Mouse (Mus musculus): ENCODE measurements around the gene Car4. TPM values are rescaled to one million over a fixed set of nuclear protein-coding genes. Genes with fewer than 3 reads are reported as not detected.

Car4 gene
- 0.21 and 0.45 TPM in 2 replicates for polyA plus RNA-seq (2015; fragmentation: Nextera tagmentation; extraction: Ambion mirVana)

DNA sequence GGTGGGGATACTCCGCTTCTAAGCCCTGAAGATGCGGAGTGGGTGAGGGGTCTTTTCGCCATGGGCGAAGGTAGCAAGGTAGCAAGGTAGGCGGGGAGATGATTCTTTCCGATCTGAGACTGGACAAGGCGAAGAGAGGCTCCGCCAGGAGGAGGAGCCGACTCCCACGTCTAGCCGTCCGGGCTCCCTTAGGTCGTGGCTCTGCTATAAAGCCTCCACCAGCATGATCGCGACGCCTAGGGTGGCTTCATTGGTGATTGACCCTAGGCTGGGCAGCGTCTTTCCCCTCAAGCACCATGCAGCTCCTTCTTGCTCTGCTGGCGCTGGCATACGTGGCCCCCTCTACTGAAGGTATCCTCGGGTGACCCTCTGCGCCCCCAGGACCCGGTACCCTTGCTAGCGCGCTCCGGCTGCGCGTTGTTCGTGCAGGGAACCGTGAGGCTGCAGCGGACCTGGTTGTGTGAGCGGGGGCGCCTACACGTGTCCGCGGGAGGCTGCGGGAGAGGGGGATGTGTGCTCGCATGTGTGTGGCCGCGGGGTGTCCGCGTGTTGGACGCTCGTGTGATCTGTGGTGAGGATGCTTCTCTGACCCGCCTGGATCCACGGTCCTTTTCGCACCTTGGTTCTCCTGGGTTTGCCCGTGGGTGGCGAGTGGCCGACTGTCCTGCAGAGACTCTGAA is at the start of gene Car4:
Car4 (plus strand) TSS at position 196 of the 680 bp plus-strand sequence.
- H3K27ac ChIP-seq: no peak within 1 kb of the TSS
- no peak for ATAC-seq
- no peak within 1 kb of the TSS for H3K9ac ChIP-seq

GRCm38 (mm10) chr11:84908480-84908879 is 49.1 kb upstream of the Car4 start:
- H3K9me3 ChIP-seq: no peaks in the 10 kb centered on the region
- no peaks in the 10 kb centered on the region for H3K4me1 ChIP-seq (replicated peaks)
- H3K9ac ChIP-seq: no peak overlapping the region
- no peak overlapping the region for H3K27ac ChIP-seq
- no peak overlapping the region for H3K4me3 ChIP-seq (replicated peaks)
- 90% methylated on average over 6 of the region's 6 CpGs for WGBS
- no peak for ATAC-seq
- H3K27me3 ChIP-seq (replicated peaks): no peaks in the 10 kb centered on the region
- no peak overlapping the region for H3K4me2 ChIP-seq (replicated peaks)
- peaks cover 34% of the 10 kb centered on the region for H3K36me3 ChIP-seq

More for the DNA sequence above, at the start of gene Car4:
- Histone ChIP-seq H3K27me3 (replicated peaks) (peaks cover 41% of the 10 kb centered on the region), H3K36me3 (no peaks in the 10 kb centered on the region), H3K4me3 (replicated peaks) (peak within 1 kb of the TSS; percentile 23), H3K9me3 (no peaks in the 10 kb centered on the region), H3K4me2 (replicated peaks) (peak within 1 kb of the TSS; percentile 55), H3K4me1 (replicated peaks) (peaks cover 20% of the 10 kb centered on the region)
- WGBS: under 1% methylated on average over 49 of the region's 49 CpGs

DNA sequence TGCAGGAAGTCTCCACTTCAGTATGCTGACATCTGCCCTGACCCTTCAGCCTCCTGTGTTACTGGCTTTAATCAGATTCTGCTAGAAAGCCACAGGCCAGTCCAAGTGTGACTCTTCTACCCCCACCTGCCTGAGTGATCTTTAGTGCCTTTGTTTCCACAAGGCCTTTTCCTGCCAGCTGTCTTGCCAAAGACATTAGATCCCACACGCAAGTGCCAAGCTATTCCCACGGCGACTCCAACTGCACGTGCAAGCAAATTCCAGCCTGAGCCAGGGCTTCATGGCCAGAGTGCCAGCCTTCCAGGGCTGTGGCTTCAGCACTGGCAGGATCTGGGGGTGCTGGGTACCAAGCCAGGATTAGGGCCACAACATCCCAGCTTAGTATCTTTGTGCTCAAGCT is 47.2 kb upstream of the Car4 start:
- Histone ChIP-seq H3K9ac (no peak overlapping the region), H3K4me1 (replicated peaks) (no peaks in the 10 kb centered on the region), H3K4me3 (replicated peaks) (no peak overlapping the region), H3K27ac (no peak overlapping the region), H3K4me2 (replicated peaks) (no peak overlapping the region), H3K9me3 (no peaks in the 10 kb centered on the region), H3K27me3 (replicated peaks) (no peaks in the 10 kb centered on the region), H3K36me3 (peaks cover 34% of the 10 kb centered on the region)
- no peak for ATAC-seq
- WGBS: 80% methylated on average over 4 of the region's 4 CpGs

GRCm38 (mm10) chr11:84914673-84915072 is 42.9 kb upstream of the Car4 start:
- no peak for ATAC-seq
- Histone ChIP-seq H3K36me3 (peaks cover 18% of the 10 kb centered on the region), H3K9me3 (no peaks in the 10 kb centered on the region), H3K27me3 (replicated peaks) (no peaks in the 10 kb centered on the region), H3K4me3 (replicated peaks) (no peak overlapping the region), H3K9ac (no peak overlapping the region), H3K4me1 (replicated peaks) (0 out of 2 replicates have a peak, but pooled peaks cover 4% of the 10 kb centered on the region), H3K4me2 (replicated peaks) (no peak overlapping the region), H3K27ac (no peak overlapping the region)
- 87% methylated on average over 5 of the region's 5 CpGs for WGBS

GRCm38 (mm10) chr11:84916053-84916702 is 41.4 kb upstream of the Car4 start, which contains the start of gene Znhit3:
TSS of gene Znhit3 (minus strand) at chr11:84916366.
- Histone ChIP-seq H3K4me2 (replicated peaks) (peak within 1 kb of the TSS; percentile 62), H3K4me3 (replicated peaks) (peak within 1 kb of the TSS; percentile 87), H3K9ac (peak within 1 kb of the TSS; percentile 79), H3K27me3 (replicated peaks) (no peaks in the 10 kb centered on the region), H3K27ac (0 out of 2 replicates have a peak within 1 kb of the TSS, but pooled peaks have one; percentile 45), H3K36me3 (peaks cover 9% of the 10 kb centered on the region; the same call in 1 of the 2 replicates), H3K4me1 (replicated peaks) (0 out of 2 replicates have a peak, but pooled peaks cover 4% of the 10 kb centered on the region), H3K9me3 (no peaks in the 10 kb centered on the region)
- peak; percentile 93 for ATAC-seq
- WGBS: 3% methylated on average over 34 of the region's 34 CpGs

- 0 out of 2 replicates have a peak, but pooled peaks cover 4% of the 10 kb centered on the region for H3K4me1 ChIP-seq (replicated peaks)
- no peaks in the 10 kb centered on the region for H3K27me3 ChIP-seq (replicated peaks)
- no peak for ATAC-seq
- peaks cover 4% of the 10 kb centered on the region; the same call in 1 of the 2 replicates for H3K36me3 ChIP-seq
- H3K27ac ChIP-seq: no peak overlapping the region
- WGBS: 61% methylated on average over 7 of the region's 7 CpGs
- no peaks in the 10 kb centered on the region for H3K9me3 ChIP-seq
- H3K9ac ChIP-seq: no peak overlapping the region
- peak overlapping the region; percentile 87 for H3K4me3 ChIP-seq (replicated peaks)
- peak overlapping the region; percentile 62 for H3K4me2 ChIP-seq (replicated peaks)
Observed at GRCm38 (mm10) chr11:84916703-84917300, 40.8 kb upstream of the Car4 start.

GRCm38 (mm10) chr11:84918425-84918824 is 39.2 kb upstream of the Car4 start:
- Histone ChIP-seq H3K4me1 (replicated peaks) (0 out of 2 replicates have a peak, but pooled peaks cover 4% of the 10 kb centered on the region), H3K36me3 (peaks cover 1% of the 10 kb centered on the region; the same call in 1 of the 2 replicates), H3K27me3 (replicated peaks) (no peaks in the 10 kb centered on the region), H3K27ac (no peak overlapping the region), H3K4me3 (replicated peaks) (no peak overlapping the region), H3K9me3 (no peaks in the 10 kb centered on the region), H3K4me2 (replicated peaks) (peak overlapping the region; percentile 38; the same call in 1 of the 2 replicates), H3K9ac (no peak overlapping the region)
- peak; percentile 83 for ATAC-seq
- WGBS: 4% methylated on average over 16 of the region's 16 CpGs

DNA sequence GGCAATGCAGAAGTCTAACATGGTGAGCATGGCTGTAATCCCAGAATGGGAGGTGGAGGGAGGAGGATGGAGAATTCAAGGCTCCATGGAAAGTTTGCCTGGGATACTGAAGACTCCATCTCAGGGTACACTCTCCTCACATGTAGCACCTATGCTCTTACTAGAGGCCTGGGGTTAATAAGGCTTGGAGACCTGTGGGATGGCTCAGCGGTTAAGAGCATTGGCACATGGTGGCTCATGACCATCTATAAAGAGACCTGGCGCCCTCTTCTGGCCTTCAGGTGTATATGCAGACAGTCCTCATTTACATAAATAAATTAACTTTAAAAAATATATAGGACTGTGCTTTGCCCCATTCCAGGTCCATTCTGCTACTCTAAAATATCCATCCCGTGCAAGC is 38.3 kb upstream of the Car4 start:
- Histone ChIP-seq H3K27ac (no peak overlapping the region), H3K27me3 (replicated peaks) (no peaks in the 10 kb centered on the region), H3K9me3 (no peaks in the 10 kb centered on the region), H3K4me1 (replicated peaks) (0 out of 2 replicates have a peak, but pooled peaks cover 4% of the 10 kb centered on the region), H3K36me3 (no peaks in the 10 kb centered on the region), H3K4me2 (replicated peaks) (no peak overlapping the region), H3K9ac (no peak overlapping the region), H3K4me3 (replicated peaks) (no peak overlapping the region)
- ATAC-seq: no peak
- WGBS: 43% methylated on average over 3 of the region's 3 CpGs

DNA sequence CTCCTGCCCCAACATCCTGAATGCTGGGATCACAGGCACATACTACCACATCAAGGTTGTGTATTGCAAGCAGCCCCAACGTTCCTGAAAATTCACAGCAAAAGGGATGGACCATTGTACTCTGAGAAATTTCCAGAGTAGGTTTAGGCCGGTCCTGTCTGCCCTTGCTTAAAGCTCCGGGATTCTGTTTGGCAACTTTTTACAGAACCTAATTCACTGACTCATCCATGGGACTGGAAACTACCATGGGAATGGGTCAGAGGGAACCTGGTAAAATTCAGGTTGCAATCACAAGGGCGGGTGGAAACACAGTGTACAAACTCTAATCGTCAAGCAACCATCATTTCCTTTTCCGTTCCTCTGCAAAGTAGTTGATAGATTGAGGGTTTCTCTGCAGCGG is 37.6 kb upstream of the Car4 start:
- H3K4me1 ChIP-seq (replicated peaks): 0 out of 2 replicates have a peak, but pooled peaks cover 4% of the 10 kb centered on the region
- H3K4me2 ChIP-seq (replicated peaks): no peak overlapping the region
- 69% methylated on average over 7 of the region's 7 CpGs for whole genome bisulfite sequencing
- ATAC-seq: no peak
- no peak overlapping the region for H3K27ac ChIP-seq
- no peaks in the 10 kb centered on the region for H3K27me3 ChIP-seq (replicated peaks)
- no peak overlapping the region for H3K9ac ChIP-seq
- no peak overlapping the region for H3K4me3 ChIP-seq (replicated peaks)
- no peaks in the 10 kb centered on the region for H3K9me3 ChIP-seq
- no peaks in the 10 kb centered on the region for H3K36me3 ChIP-seq

GRCm38 (mm10) chr11:84920981-84921380 is 36.6 kb upstream of the Car4 start:
- Histone ChIP-seq H3K27me3 (replicated peaks) (no peaks in the 10 kb centered on the region), H3K9me3 (no peaks in the 10 kb centered on the region), H3K4me1 (replicated peaks) (0 out of 2 replicates have a peak, but pooled peaks cover 4% of the 10 kb centered on the region), H3K9ac (no peak overlapping the region), H3K4me3 (replicated peaks) (no peak overlapping the region), H3K36me3 (no peaks in the 10 kb centered on the region), H3K27ac (no peak overlapping the region), H3K4me2 (replicated peaks) (no peak overlapping the region)
- 85% methylated on average over 8 of the region's 8 CpGs for WGBS
- no peak for ATAC-seq

- WGBS: 14% methylated on average over 6 of the region's 6 CpGs
- no peak overlapping the region for H3K4me3 ChIP-seq (replicated peaks)
- ATAC-seq: no peak
- no peaks in the 10 kb centered on the region for H3K4me1 ChIP-seq (replicated peaks)
- H3K9ac ChIP-seq: no peak overlapping the region
- H3K9me3 ChIP-seq: no peaks in the 10 kb centered on the region
- H3K4me2 ChIP-seq (replicated peaks): no peak overlapping the region
- no peak overlapping the region for H3K27ac ChIP-seq
- no peaks in the 10 kb centered on the region for H3K27me3 ChIP-seq (replicated peaks)
- H3K36me3 ChIP-seq: no peaks in the 10 kb centered on the region
Observed at GRCm38 (mm10) chr11:84932261-84932660, 25.3 kb upstream of the Car4 start.

GRCm38 (mm10) chr11:84939508-84940053 is 18.0 kb upstream of the Car4 start:
- no peak overlapping the region for H3K4me3 ChIP-seq (replicated peaks)

More at GRCm38 (mm10) chr11:84939508-84940053, 18.0 kb upstream of the Car4 start:
- H3K9ac ChIP-seq: no peak overlapping the region
- no peaks in the 10 kb centered on the region for H3K36me3 ChIP-seq
- 59% methylated on average over 8 of the region's 8 CpGs for WGBS
- no peaks in the 10 kb centered on the region for H3K9me3 ChIP-seq
- peaks cover 2% of the 10 kb centered on the region; the same call in 1 of the 2 replicates for H3K27me3 ChIP-seq (replicated peaks)
- H3K4me2 ChIP-seq (replicated peaks): no peak overlapping the region
- H3K4me1 ChIP-seq (replicated peaks): no peaks in the 10 kb centered on the region
- no peak for ATAC-seq
- H3K27ac ChIP-seq: no peak overlapping the region
